Mouse (Mus musculus) NIH3T3 (cell line): ENCODE results near the gene Eif4a3.
"Not testable (repeated sequence)": the region's sequence is repeated elsewhere in the genome, so short reads cannot be mapped to it uniquely, and the experiment has no call there.

Experiments
- DNase-seq: peaks from one replicate; pipeline ENCODE4 v3.0.0-alpha.2; 2012; ENCODE audit warnings: low read depth

Gene Eif4a3

GRCm38 (mm10) chr11:119298917-119299316, 972 bp downstream of the Eif4a3 start:
- DNase-seq, result no peak

DNA sequence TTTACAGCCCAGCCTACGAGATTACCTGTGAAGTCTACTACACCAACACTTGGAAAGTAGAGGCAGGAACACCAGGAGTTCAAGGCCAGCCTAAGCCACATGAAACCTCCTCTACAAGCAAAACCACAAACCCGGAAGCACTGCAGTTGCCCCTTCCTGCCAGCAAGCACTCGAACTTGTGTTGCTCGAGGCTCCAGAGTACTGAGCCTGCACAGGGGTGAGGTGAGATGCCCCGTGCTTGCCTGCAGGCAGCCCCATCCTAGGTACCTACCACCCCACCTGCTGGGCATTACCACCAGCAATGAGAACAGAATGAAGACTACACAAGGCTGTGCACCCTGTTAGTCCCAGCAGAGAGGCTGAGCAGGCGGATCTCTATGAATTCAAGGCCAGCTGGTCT, 1.9 kb downstream of the Eif4a3 start:
- no peak for DNase-seq

DNA sequence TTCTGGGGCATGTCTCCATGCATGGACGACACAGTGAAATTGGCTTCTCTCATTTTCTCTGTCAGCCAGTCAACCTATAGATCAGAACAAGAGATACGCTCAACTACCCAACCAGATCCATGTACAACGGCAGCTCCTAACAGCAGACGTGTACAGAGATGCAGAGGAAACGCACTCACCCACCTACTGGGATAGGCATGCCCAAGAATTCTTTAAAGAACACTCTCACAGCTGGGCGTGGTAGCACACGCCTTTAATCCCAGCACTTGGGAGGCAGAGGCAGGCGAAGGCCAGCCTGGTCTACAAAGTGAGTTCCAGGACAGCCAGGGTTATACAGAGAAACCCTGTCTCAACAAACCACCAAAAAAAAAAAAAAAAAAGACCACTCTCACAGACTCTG, 7.0 kb downstream of the Eif4a3 start:
- not testable (repeated sequence) for DNase-seq

DNA sequence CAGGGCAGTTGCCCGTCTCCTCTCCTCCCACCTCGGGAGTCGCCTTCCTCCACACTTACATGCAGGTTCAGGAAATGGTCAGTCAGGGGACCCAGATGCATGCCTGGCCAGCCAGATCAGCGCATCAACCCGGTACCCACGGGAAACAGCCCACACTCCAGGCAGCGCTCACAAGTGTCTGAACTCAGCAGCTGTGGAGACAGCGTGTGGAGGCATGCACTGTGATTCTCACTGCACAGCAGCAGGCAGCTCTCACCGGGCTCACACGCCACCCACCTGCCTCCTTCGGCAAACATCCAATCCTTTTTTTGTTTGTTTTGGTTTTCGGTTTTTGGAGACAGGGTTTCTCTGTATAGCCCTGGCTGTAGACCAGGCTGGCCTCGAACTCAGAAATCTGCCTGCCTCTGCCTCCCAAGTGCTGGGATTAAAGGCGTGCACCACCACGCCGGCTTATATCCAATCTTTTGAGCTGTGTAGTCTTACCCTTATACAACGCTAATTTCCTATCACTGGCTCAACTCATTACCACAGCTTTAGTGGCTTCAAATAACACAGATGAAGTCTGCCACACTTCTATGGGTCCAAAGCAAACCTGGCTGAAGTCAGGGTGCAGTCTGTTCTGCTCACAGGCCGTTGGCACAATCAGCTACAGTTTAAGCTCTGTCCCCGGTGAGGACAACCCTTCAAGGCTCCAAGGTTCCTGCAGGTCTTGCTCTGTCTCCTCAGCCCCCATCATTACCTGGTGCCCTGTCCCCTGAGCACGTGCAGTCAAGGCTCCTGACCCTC, 12.5 kb downstream of the Eif4a3 start:
- no peak for DNase-seq

- peak; percentile 60 for DNase-seq
These were observed 13.9 kb downstream of the Eif4a3 start for GRCm38 (mm10) chr11:119285791-119286527.

- DNase-seq, result no peak
These were observed 18.9 kb downstream of the Eif4a3 start for GRCm38 (mm10) chr11:119281030-119281429.

- peak; percentile 35 for DNase-seq
These were observed 26.5 kb downstream of the Eif4a3 start for GRCm38 (mm10) chr11:119273186-119273930.

- DNase-seq, result peak; percentile 25
These were observed 27.4 kb downstream of the Eif4a3 start for GRCm38 (mm10) chr11:119272492-119272891.

- no peak for DNase-seq
These were observed 31.2 kb downstream of the Eif4a3 start for GRCm38 (mm10) chr11:119268557-119269195.

DNA sequence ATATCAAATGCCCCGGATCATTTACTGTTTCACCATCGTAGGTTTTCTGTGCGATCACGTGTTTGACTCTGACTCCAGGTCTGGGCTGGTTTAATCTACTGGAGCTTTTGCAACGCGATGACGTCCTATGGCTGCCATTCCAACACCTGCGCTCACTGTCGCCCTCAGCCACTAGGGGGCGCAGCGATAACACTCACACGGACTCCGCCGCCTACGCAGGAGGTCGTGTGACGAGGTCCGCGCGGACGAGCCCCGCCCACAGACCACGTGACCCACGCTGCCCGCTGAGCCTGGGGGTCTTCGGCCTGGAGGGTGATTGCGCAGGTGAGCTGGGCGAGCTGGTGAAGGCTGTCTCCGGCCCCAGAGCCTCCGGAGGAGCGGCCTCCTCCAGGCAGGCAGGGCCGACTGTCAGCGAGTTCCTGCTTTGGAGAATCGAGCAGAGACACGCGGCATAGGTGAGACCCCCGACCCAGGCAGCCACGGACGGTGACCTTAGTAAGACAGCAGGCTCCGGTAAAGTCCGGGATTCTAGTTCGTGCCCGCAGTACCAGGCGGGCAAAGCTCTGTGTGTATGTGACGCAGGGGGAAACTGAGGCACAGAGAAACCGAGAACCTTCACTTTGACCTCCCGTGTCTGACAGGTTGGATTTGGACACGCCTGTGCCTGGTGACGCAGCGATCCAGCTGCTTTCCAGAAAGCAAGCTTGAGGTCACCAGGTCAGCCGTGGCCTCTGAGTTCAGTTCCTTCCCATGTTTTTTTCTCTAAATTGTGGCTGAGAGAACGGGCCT, 31.9 kb downstream of the Eif4a3 start, which contains the start of gene Gaa:
Gene Gaa, plus strand, starts transcription at position 120 of the 789 bp plus-strand sequence.
- peak; percentile 99 for DNase-seq

GRCm38 (mm10) chr11:119267241-119267674, 32.6 kb downstream of the Eif4a3 start:
- peak; percentile 51 for DNase-seq

DNA sequence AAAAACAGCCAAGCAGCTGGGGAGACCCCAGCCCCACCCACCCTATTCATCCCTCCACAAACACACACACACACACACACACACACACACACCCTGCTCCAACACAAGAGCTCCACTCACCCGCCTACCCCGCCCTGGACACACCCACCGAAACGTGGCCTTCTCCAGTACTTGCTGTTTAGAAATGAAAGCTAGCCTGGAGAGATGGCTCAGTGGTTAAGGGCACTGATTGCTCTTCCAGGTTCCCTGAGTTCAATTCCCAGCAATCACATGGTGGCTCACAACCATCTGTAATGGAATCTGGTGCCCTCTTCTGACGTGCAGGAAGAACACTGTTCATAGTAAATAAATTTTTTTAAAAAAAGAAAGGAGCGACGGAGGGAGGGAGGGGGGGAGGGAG, 34.1 kb downstream of the Eif4a3 start:
- peak; percentile 11 for DNase-seq

DNA sequence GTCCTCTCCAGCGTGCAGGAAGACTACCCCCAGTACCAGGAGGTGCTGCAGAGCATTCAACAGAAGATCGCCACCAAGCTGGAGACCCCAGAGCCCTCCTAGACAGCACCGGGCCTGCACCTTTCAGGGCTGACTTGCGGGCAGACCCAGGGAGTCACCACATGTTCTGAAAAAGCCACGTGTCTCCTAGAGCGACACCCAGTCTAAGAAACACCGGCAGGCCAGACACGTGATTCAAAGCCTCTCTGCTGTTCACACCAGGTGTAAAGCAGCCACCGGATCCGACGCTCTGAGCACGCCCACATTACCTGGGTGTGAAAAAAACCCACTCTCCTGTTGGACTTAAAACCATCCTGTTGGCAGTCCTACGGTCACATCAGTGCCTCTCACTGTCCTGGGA, 35.5 kb downstream of the Eif4a3 start:
- DNase-seq, result no peak

DNA sequence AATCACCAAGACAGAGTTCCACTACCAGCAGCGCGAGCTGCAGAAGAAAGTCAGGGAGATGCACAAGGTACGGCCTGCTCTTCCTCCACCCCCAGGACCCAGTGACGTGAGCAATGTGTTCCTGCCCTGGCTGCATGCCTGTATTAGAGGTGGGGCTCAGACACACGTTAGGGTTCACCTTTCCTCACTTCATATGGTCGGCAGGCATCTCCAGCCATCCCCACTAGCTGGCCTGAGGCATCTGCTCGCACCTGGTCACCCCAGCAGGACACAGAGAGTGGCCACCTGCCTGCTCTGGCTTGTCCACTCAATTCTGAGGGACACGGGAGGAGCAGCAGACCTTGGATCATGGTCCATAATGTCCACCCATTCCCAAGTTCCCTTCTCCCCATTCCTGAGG, 39.9 kb downstream of the Eif4a3 start:
- no peak for DNase-seq

- peak; percentile 22 for DNase-seq
These were observed 41.1 kb downstream of the Eif4a3 start for GRCm38 (mm10) chr11:119258572-119259322.

DNA sequence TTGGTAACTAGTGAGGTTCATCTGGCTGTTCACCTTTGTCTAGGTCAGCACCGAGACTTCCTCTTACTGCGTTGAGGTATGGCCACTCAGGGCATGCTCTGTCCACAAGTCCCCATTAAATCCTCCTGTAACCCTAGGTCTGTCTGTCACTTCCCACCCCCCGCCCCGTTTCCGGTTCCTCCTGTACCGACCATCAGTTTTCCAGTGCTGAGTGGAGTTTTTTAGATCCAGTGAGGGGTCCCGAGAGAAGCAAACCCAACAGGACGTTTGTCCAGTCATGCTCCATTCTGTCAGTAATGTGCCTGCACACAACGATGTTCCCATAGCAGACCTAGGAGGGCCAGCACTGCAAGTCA, 41.7 kb downstream of the Eif4a3 start:
- no peak for DNase-seq

GRCm38 (mm10) chr11:119256557-119256956, 43.3 kb downstream of the Eif4a3 start:
- not testable (repeated sequence) for DNase-seq

GRCm38 (mm10) chr11:119252854-119253541, 46.9 kb downstream of the Eif4a3 start:
- peak; percentile 44 for DNase-seq

DNA sequence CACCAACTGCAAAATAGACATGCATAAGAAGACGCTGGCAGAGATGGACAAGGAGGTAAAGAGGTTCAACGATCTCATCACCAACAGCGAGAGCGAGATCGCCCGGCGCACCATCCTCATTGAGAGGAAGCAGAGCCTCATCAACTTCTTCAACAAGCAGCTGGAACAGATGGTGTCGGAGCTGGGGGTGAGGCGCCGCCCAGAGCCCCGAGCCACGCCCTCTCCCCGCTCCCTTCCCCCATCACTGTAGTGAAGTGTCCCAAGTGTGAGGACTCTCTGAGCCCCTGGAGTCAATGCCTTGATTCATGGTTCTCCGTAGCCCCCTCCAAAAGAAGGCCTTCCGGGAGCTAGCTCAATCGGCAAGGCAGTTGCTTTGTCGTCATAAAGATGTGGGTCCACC, 48.9 kb downstream of the Eif4a3 start:
- DNase-seq, result no peak

- peak; percentile 89 for DNase-seq
These were observed 50.9 kb downstream of the Eif4a3 start for GRCm38 (mm10) chr11:119249011-119249410.
